Mouse (Mus musculus) megakaryocyte progenitor cell, adult 5-6 weeks (primary cell): ENCODE data around the gene Samd1. TPM values are rescaled to one million over a fixed set of nuclear protein-coding genes. Genes with fewer than 3 reads are reported as not detected.
"Not testable (repeated sequence)": the region's sequence is repeated elsewhere in the genome, so short reads cannot be mapped to it uniquely, and the experiment has no call there.

Experiments used
- ATAC-seq: replicated peaks from 2 replicates; pipeline ENCODE4 v1.8.0; 2016; ENCODE audit warnings: mild to moderate bottlenecking, moderate TSS enrichment, inconsistent platforms; ENCODE audit not compliant: poor library complexity
- total RNA-seq, 2 experiments: library from RNA; stranded (forward) in 1 of 2; stranded (reverse) in 1 of 2; fragments of 157-497, 149-512 nt in 1 of 2; fragments of 200-1000 nt in 1 of 2; gene quantifications; 2 replicates each; pipeline versions ENCODE4 v1.2.3 to v1.2.4; 2015 to 2017

Samd1 gene
- total RNA-seq, 2 experiments from 2014 or later = 45.7 to 64.6 TPM

- ATAC-seq = peak; percentile 89
Observed at GRCm38 (mm10) chr8:83982449-83982848, 15.0 kb upstream of the Samd1 start.

GRCm38 (mm10) chr8:83983222-83983621, 14.2 kb upstream of the Samd1 start:
- ATAC-seq = not testable (repeated sequence)

DNA sequence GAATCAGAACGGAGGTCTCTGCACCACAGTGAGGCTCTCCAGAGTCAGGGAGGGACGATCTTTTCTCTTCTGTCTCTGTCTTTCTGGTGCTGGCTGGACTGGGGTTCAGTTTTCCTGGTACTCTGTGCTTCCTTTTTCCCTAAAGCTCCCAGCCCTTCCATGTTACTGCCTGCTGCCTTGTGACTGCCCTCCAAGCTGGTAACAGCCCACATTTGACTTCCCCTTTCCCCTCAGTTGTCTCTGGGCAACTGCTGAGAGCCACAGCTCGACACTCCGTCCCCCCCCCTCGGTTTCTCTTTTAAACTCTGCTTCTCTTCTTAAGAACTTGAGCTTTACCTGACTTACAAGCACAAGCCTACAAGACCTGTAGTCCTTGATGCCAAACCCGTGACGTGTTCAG, 8.2 kb upstream of the Samd1 start:
- ATAC-seq = peak; percentile 81

DNA sequence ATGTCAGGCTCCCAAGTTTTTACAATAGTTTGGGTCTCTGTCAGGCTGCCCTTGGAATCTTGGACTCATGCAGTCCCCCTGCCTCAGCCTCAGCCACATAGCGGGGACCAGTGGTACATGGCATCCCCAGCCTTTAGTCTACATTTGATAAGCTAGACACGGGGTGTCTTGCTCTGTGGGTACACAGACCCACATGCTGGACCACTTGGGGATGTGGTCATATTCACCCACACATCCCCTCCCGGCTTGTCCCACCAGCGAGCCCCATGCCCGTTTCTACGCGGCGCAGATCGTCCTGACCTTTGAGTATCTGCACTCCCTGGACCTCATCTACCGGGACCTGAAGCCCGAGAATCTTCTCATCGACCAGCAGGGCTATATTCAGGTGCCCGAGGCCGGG, 7.3 kb upstream of the Samd1 start:
- ATAC-seq = no peak

DNA sequence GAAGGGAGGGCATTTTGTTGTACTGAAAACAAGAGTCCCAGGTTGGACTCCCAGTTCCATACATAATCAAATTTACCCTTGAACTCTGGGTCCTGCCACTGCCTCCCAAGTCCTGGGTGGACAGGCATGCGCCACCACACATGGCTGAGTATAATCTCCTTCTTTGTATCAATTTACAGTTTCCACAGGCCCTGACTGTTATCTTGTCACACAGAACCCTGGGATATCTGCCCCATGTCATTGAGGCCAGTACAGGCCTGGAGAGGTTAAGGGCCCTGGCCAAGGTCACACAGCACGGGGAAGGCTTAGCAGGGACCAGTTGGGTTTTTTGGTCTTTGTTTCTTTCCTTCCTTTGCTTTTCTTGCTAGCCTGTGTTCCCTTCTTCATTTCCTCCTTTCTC, 5.0 kb upstream of the Samd1 start:
- ATAC-seq = 0 out of 2 replicates have a peak, but pooled peaks have one; percentile 11

DNA sequence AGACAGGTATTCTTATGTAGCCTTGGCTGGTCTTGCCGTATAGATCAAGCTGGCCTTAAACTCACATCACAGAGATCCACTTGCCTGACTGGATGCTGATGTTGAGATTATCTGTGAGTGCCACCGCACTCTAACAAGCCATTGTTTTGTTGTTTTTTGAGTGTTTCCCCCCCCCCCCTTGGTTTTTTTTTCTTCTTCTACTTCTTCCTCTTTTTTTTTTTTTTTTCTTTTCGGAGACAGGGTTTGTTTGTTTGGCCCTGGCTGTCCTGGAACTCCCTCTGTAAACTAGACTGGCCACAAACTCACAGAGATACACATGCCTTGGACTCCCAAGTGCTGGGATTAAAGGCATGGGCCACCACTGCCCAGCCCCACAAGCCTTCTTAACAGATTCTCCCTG, 3.4 kb upstream of the Samd1 start:
- no peak for ATAC-seq

DNA sequence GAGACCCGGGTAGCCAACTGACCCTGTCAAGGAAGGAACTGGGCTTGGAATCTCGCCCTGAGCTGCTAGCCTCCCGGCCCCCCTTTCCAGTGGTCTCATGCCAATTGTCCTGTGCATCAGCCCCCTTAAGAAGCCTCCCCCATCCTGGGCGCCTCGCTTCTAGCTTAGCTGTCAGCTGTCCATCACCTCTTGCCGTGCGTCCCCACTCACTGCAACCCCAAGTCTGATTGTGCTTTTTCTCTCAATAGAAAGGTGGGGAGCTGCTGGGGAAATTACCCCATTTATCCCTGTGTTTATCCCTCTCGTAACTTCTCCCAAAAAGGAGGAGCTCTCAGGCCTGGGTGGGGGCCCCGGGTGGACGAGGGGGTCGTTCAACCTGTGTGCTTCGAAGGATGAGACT, 1.5 kb upstream of the Samd1 start:
- ATAC-seq = no peak

- peak; percentile 74 for ATAC-seq
Observed at GRCm38 (mm10) chr8:83996567-83997505, 636 bp upstream of the Samd1 start.

GRCm38 (mm10) chr8:83998231-83999056, 972 bp downstream of the Samd1 start:
- peak; percentile 35 for ATAC-seq

DNA sequence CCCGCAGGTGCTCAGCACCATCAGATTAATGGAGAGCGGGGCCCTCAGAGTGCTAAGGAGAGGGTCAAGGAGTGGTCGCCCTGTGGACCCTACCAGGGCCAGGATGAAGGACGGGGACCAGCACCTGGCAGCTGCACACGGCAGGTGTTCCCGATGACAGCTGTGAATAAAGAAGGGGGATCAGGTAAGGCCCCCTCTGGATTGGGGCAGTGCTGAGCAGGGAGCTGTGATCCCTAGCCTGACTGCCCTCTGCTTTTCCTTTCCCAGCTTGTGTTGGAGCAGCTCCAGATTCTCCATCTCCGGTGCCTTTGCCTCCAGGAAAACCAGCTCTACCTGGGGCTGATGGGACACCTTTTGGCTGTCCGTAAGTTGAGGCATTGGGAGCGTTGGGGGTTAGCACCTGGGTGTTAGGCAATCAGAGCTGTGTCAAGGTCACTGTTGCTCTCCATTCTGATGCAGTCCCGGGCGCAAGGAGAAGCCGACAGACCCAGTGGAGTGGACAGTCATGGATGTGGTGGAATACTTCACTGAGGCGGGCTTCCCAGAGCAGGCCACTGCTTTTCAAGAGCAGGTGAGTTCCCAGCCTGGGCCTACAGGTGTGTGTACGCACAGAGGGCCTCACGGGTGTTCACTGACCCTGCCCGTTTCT, 1.7 kb downstream of the Samd1 start:
- no peak for ATAC-seq

DNA sequence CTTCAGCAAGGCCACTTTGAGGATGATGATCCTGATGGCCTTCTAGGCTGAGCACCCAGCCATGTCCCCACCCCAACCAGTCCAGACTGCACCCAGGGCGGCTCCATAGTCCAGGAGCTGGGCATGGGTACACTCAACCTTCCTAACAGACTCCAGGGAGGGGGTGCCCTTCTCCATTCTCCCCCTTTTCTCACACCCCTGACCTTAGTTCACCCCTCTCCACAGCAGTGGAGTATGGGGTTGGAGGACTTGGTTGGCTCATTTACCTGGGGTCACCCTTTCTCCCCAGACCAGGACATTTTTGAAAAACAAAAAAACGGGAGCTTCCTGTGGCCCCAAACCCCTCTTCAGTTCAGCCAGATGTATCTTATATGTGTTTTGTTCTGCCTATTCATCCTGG, 2.4 kb downstream of the Samd1 start:
- ATAC-seq = no peak

GRCm38 (mm10) chr8:84001281-84002000, 4.0 kb downstream of the Samd1 start, which contains the start of gene 1700067K01Rik:
1700067K01Rik (plus strand) TSS chr8:84001502.
- ATAC-seq = no peak

- no peak for ATAC-seq
Observed at GRCm38 (mm10) chr8:84002957-84003611, 5.6 kb downstream of the Samd1 start.

GRCm38 (mm10) chr8:84003612-84004246, 6.3 kb downstream of the Samd1 start:
- no peak for ATAC-seq

GRCm38 (mm10) chr8:84004533-84005201, 7.2 kb downstream of the Samd1 start:
- peak; percentile 99 for ATAC-seq

DNA sequence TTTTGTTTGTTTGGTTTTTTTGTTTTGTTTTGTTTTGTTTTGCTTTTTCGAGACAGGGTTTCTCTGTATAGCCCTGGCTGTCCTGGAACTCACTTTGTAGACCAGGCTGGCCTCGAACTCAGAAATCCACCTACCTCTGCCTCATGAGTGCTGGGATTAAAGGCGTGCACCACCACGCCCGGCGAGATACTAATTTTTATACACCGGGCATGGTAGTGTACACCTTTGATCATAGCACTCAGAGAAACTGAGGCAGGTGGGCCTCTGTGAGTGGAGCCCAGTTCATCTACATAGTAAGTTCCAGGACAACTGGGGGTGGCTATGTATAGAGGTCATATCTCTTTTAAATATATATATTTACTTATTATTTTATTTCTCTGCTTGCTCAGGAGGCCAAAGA, 8.0 kb downstream of the Samd1 start:
- ATAC-seq = not testable (repeated sequence)

GRCm38 (mm10) chr8:84008362-84008761, 10.9 kb downstream of the Samd1 start:
- ATAC-seq = no peak

DNA sequence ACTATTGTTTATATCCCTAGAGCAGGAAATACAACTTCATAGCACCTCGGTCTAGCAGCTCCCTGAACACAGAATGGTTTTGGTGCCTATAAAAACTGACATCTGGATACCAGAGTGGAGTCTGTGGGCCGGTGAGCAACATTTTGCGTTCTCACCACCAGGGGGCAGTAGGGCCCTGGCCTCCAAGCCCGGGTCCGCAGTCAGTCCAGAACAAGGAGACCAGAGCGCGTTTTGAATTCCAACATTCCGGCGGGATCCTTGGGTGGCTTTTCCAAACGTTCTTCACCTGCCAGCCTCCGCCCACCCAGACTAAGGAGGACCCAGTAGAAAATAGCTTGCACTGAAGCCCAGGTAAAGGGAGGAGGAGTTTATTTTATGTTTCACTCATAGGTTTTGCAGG, 12.4 kb downstream of the Samd1 start:
- peak; percentile 80 for ATAC-seq
